Mouse (Mus musculus): ENCODE measurements around the gene Ccser2.

GRCm38 (mm10) chr14:36968628-36969147 is at the start of gene Ccser2:
- TF ChIP-seq GATA1 (IDR thresholded peaks at IDR 0.05; ENCODE audit: low read length) (no peak), TAL1 (IDR thresholded peaks at IDR 0.05; ENCODE audit: low read length) (no peak)
